Mouse (Mus musculus) lung, postnatal 0 days (tissue): Measurements from ENCODE around the gene Kif21a.

Experiments used
- CTCF ChIP-seq: IDR thresholded peaks from 2 replicates; pipeline ENCODE4 v1.5.1; 2016; ENCODE audit warnings: antibody characterized with exemption, mild to moderate bottlenecking
- EP300 ChIP-seq: IDR thresholded peaks from 2 replicates; pipeline ENCODE4 v1.6.1; 2016; ENCODE audit warnings: antibody characterized with exemption, mild to moderate bottlenecking, control low read depth

DNA sequence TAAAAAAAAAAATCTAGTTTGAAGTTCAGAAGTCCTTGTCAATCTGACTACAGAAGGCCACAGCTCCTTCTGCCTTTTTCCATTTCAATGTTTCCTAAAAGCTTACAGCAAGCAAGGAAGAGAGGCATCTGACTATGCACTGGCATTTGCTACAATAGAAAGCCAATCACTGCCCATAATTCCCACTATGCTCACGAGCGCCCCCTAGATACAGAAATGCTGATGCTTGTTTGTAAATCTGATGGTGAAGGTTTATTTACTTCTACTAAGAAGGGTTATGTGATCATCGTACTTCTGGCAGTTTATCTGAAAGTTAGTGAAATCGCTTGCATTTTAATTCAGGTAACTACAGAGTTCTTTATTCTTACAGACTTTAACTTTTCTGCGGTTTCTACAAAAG, 73.8 kb downstream of the Kif21a start:
- TF ChIP-seq CTCF (peak; percentile 40), EP300 (no peak)
